Mouse (Mus musculus): ENCODE data around the gene Cntd1. TPM values are rescaled to one million over a fixed set of nuclear protein-coding genes. Genes with fewer than 3 reads are reported as not detected.
A peak's percentile ranks its signal among the peaks of the same experiment; 100 is the strongest.

Cntd1 gene
- total RNA-seq, 2 experiments from 2014 or later: 0.14 to 0.18 TPM

GRCm38 (mm10) chr11:101253613-101254389, 25.0 kb upstream of the Cntd1 start, which contains the start of gene Vps25:
Gene Vps25 (plus strand): TSS chr11:101253707.
- peak; percentile 79 for DNase-seq

DNA sequence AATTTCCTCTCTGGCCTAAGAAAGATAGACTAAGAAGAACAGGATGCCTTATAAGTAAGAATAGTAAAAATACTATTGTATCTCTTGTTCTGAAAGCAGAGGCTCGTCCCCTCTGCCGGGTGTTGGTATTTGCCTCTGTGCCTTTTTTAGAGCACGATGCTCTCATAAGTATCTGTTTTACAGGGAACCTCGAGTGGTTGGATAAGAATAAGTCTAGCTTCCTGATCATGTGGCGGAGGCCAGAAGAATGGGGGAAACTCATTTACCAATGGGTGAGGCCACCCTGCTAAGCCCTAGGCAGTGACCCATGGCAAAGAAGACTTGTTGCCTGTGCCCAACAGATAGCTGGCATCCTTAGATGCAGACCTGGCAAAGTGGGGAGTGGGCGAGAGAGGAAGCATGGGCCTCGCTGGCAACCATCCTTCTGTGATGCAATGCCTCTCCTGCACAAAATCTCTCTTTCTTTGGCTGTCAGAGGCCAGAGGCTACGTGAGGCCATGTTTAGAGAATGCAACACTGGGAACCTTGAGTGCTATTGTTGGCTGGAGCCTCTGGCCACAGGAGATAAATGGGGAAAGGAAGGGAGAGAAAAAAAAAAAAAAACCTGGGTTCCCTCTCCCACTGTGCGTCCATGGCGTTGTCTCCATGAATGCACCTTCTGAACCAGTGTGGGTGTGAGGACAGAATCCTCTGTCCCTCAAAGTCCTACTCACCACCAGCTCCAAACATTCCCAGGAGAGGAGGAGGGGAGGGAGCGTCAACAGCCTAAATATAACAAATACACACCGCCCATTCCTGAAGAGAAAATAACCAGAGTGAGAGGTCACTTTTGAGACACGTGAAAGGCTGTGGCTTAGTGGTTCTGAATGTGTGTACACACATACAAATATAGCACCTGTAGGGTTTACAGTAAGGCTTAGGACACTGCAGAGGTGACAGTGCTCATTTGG, 22.7 kb upstream of the Cntd1 start:
- no peak for DNase-seq

DNA sequence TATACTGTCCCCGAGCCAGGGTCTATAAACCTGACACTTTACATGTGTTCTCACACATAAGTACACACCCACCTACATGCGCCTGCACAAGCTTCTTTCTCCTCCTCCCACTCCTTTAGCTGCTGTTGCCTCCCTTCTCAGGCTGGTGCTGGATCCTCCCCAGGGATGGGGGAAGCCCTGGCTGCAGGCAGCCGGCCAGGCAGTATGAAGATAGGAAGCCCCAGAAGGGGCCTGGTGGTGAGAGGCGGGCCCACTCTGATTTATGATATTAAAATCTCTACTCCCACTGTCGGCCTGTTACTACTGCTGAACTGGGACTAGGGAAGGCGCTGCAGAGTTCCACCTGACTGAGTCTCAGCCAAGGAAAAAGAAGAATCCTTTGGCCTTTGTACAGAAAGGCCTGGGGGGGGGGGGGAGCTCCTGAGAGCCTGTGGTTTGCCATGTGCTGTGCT, 19.5 kb upstream of the Cntd1 start:
- no peak for DNase-seq

- peak; percentile 53 for DNase-seq
These were observed 18.6 kb upstream of the Cntd1 start, which contains the start of gene Wnk4 for GRCm38 (mm10) chr11:101259948-101260825. Gene Wnk4 (plus strand): TSS chr11:101260567.

- no peak for DNase-seq
These were observed 17.9 kb upstream of the Cntd1 start for GRCm38 (mm10) chr11:101260826-101261380.

DNA sequence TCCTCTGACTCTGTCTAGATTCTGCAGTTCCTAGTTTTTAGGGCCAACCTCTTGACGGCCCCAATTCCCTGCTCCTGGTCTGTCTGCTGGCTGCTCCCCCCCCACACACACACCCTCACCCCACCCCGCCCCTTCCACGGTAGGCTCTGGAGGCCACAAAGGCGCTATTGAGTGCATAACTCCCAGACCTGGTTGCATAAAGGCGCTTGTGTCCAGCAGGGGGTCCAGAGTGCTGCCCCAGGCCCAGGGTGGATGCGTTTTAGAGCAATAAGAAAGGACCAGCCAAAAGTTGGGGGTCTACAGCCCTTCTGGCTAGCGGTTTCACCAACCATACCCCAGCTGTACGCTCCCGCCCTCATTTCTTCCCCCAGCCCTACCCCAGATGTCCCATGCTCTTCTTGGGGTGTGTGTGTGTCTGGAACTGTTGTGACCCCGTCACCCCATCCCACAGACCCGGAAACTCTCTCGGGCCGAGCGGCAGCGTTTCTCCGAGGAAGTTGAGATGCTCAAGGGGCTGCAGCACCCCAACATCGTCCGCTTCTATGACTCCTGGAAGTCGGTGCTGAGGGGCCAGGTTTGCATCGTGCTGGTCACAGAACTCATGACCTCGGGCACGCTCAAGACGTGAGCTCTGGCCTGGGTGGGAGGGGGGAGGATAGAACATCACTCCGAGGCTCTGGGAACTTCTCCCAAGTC, 16.4 kb upstream of the Cntd1 start:
- DNase-seq: no peak

GRCm38 (mm10) chr11:101263138-101263988, 15.4 kb upstream of the Cntd1 start:
- no peak for DNase-seq

GRCm38 (mm10) chr11:101263989-101264280, 14.9 kb upstream of the Cntd1 start:
- no peak for DNase-seq

DNA sequence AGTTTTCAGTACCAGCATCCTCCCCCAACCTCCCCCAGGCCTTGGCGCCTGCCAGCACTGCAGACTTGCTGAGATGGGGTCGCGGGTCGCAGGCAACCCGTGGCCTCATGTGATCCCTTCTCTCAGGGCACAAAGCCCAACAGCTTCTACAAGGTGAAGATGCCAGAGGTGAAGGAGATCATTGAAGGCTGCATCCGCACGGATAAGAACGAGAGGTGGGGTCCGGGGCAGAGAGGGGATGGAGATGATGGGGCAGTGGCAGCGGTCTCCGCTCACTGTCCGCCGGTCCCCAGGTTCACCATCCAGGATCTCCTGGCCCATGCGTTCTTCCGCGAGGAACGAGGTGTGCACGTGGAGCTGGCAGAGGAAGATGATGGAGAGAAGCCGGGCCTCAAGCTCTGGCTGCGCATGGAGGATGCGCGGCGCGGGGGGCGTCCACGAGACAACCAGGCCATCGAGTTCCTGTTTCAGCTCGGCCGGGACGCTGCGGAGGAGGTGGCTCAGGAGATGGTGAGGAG, 13.8 kb upstream of the Cntd1 start:
- DNase-seq: no peak

- DNase-seq: no peak
These were observed 12.9 kb upstream of the Cntd1 start for GRCm38 (mm10) chr11:101265906-101266305.

DNA sequence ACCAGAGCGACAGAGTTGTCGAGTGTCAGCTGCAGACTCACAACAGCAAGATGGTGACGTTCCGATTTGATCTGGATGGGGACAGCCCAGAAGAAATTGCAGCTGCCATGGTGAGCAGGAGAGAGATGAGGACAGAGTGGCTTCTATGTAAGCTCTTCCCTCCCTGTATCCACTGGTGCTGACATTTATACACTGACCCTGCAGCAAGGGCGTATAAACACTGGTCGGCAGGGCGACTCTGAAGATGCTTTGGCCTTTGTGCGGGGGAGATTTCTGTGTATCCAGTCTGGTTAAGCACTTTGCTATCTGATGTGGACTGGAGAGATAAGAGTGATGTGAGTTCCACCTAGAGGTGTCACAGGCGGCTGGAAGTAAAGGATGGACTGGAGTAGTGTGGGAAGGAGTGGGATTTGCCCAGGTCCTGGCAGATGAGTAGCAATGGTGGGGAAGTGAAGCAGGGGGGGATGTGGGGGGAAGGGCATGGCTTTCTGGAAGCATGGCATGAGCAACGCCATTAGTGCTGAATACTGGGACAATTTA, 9.2 kb upstream of the Cntd1 start:
- no peak for DNase-seq

GRCm38 (mm10) chr11:101272446-101272845, 6.4 kb upstream of the Cntd1 start:
- DNase-seq: no peak

GRCm38 (mm10) chr11:101275309-101275708, 3.5 kb upstream of the Cntd1 start:
- no peak for DNase-seq

DNA sequence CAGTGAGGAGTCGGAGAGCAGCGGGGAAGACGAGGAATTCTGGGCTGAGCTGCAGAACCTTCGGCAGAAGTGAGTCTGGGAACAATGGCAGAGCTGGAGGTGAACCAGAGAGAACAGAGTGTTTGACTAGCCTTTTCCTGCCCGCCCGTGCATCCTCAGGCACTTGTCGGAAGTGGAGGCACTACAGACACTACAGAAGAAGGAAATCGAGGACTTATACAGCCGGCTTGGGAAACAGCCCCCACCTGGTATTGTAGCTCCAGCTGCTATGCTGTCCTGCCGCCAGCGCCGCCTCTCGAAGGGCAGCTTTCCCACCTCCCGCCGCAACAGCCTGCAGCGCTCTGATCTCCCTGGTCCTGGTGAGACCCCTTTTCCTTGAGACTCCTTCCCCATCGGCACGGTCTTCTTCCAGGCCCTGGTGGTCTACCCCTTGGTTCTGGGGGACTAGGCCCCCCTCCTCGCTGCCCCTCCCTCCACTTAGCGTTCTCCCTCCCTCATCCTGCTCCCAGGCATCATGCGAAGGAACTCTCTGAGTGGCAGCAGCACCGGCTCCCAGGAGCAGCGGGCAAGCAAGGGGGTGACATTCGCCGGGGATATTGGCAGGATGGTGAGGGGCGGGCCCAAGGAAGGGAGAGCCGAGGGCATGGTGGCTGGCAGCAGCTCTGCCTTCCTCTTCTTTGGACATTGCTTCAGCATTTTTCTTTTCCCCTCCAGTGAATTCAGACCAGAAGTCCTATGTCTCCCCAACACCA, 2.3 kb upstream of the Cntd1 start:
- DNase-seq: no peak

DNA sequence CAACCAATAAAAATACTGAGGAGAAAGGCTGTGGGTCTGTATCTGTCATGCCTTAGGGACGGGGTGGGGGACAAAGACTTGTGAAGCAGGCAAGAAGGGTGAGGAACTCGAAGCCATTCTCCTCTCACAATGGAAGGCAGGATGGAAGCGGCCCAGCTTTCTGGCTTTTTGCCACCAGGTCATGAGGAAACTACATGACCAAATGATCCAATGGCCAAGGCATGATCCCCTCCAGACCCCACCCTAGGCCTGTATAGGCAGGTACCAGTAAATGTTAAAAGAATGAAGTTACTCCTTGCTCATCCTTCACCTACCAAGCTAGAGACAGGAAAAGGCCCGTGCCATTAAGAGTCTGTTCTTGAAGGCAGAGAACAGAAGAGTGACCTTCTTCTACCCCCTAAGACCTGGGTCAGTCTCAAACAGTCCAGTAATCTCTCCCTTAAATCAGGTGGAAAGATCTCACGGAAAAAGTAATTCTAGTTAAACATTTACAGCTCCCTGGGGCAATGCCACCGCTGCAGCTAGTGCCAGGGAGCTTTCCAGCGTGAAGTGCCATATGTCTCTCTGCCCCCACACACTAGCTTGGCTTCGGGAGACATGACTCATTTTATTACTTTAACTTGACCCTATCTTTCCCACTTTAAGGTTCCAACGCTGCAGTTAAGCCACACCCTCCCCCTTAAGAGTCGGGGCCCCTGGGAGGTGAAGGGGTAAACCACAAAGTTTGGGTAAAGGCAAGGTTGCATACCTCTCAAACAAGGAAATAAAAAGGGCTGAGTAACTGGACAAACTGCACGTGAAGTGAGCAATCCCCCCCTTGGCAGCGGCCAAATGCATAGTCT, 1.2 kb upstream of the Cntd1 start:
- no peak for DNase-seq

GRCm38 (mm10) chr11:101279193-101279569, 369 bp downstream of the Cntd1 start:
- DNase-seq: no peak

DNA sequence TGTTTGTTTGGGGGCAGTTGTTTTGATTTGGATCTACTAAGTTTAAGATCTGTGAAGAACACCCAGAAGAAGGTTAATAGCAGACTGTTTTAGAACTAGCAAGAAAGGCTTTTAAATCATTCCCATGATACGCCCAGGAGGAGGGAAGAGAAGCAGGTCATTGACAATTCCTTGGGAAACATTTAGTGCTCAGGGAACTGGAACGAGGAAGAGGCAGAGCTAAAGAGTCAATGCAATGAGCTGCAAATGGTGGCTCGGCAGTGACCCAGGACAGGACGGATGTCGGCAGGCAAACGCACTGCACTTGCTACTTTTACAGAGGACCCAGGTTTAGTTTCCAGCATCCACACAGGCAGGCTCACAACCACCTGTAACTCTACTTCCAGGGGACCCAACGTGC, 2.0 kb downstream of the Cntd1 start:
- no peak for DNase-seq

DNA sequence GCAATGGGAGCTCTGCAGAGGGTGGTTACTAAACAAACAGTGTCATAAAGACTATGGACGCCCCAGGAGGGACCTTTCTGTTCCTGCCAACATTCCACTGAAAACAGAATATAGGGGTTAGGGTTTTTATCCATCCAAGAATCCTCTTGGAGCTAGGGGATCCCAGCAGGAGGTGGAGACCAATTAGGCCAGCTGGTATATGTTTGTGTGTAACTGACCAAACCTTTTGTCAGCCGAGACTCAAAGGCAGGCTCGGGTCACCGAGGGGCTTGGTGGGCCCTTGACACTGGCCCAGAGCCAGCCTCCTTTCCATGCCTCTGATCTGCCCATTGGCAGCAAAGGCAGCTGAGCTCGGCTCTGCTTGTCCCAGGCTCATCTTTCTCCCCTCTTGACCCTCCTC, 4.1 kb downstream of the Cntd1 start:
- DNase-seq: no peak

Data from gastrocnemius, postnatal 10 days (tissue).